Mouse (Mus musculus) left cerebral cortex, adult 8-10 months (tissue): Measurements from ENCODE around the gene Mamdc2. TPM values are rescaled to one million over a fixed set of nuclear protein-coding genes. Genes with fewer than 3 reads are reported as not detected.

Experiments used
- DNase-seq, 2 experiments: peaks; one replicate each; pipeline ENCODE4 v3.0.0; 2022; ENCODE audit warnings: low spot score in 2 of 2
- total RNA-seq, 4 experiments: library from RNA; stranded (reverse); gene quantifications; 2 replicates each; pipeline ENCODE4 v1.2.4; 2022

Mamdc2 gene
- total RNA-seq, 4 experiments from 2014 or later, result 0.80 to 2.4 (median 1.3) TPM

GRCm38 (mm10) chr19:23435731-23436130 is 12.5 kb downstream of the Mamdc2 start:
- no peak for DNase-seq

DNA sequence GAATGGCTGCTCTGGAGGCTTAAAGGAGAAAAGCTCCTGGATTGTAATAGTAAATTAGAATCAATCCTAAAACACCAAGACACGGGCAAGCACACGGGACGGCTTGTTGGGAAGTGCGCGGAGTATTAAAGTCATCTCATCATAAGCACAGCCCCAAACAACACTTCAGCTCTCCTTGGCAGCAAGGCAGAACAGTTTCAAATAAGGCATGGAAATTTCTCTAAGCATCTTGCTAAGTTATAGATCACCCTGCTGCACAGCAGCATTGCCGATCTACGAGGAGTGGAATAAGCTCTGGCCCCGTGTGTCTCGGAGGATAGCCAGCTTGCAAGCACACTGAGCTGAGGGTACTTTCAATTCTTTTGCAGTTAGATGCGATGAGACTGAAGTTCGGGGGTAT is 13.8 kb downstream of the Mamdc2 start:
- DNase-seq, result no peak

- no peak for DNase-seq
Observed at GRCm38 (mm10) chr19:23417668-23418067, 30.6 kb downstream of the Mamdc2 start.

GRCm38 (mm10) chr19:23410800-23411199 is 37.4 kb downstream of the Mamdc2 start:
- no peak for DNase-seq

- no peak for DNase-seq
Observed at GRCm38 (mm10) chr19:23410328-23410727, 37.9 kb downstream of the Mamdc2 start.

GRCm38 (mm10) chr19:23401469-23402135 is 46.6 kb downstream of the Mamdc2 start:
- DNase-seq, result no peak

GRCm38 (mm10) chr19:23400485-23400884 is 47.8 kb downstream of the Mamdc2 start:
- no peak for DNase-seq

GRCm38 (mm10) chr19:23395956-23396355 is 52.3 kb downstream of the Mamdc2 start:
- DNase-seq, result no peak

DNA sequence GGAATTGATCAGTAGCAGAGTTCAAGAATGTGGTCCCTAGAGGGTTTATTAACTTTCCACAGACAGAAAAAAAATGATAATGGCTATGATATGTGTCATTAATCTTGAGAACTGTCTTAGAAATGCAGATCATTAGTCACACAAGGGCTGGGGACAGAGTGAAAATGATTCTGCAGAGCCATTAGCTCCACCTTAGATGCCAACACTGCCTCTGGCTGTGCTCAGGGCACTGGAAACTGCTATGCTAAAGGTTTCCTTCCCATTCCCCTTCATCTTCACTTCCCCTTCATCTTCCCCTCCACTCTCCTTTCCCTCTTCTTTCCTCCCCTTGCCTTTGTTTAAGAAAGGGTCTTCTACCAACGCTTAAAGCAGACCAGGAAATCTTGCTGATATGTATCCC is 53.6 kb downstream of the Mamdc2 start:
- no peak for DNase-seq

DNA sequence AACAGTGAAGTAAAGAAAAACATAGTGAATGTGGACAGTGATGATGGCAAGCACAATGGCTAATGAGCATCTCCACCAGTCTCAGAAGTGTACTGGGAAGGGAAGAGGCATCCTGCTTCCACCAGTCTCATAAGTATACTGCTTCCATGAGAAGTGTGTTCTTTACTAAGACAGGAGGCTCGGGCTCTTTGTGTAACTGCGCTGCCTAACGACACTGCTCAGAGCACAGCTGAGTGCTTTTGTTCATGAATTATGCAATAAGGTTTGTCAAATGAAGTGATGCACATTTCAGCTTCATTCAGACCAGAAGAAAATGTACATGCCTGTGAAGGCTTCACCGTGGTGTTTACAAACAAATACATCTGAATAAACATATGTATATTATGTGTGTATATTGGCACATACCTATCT is 59.4 kb downstream of the Mamdc2 start:
- no peak for DNase-seq

GRCm38 (mm10) chr19:23388083-23388861 is 60.0 kb downstream of the Mamdc2 start:
- no peak for DNase-seq

DNA sequence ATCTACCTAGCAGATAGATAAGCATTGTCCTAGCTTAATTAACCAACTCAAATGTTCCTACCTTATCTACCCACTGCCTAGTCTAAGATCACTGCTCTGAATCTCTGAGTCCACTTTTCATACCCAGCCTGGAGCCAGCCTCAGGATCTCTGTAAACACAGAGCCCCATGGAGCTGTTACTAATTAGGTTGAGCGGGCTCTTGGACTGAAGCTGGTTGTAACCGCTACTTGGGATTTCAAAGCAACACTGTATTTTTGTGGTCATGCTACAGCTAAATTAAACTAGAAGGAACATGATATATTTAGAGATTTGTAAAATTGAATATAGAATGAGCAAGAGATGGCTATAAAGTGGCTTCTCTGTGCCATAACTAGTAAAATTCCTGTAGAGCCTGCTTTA is 65.8 kb downstream of the Mamdc2 start:
- DNase-seq, result no peak

DNA sequence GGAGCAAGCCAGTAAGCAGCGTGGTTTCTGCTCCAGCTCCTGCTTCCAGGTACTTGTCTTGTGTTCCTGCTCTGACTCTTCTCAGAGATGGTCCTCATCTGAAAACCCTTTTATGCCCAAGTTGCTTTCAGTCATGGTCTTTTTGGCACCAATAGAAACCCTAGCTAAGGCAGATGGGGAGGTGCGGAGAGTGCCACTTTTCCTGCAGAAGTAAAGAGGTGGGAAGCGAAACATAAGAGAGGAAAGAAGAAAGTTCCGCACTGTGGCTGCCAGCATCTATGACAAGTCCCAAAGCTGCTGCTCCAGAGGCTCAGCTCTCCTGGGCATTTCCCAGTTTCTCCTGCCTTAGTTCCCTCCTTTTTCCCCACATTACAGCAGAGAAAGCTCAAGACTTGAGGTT is 67.3 kb downstream of the Mamdc2 start:
- DNase-seq, result no peak

- no peak for DNase-seq
Observed at GRCm38 (mm10) chr19:23379752-23380504, 68.3 kb downstream of the Mamdc2 start.

GRCm38 (mm10) chr19:23376536-23377201 is 71.6 kb downstream of the Mamdc2 start:
- DNase-seq, result no peak

DNA sequence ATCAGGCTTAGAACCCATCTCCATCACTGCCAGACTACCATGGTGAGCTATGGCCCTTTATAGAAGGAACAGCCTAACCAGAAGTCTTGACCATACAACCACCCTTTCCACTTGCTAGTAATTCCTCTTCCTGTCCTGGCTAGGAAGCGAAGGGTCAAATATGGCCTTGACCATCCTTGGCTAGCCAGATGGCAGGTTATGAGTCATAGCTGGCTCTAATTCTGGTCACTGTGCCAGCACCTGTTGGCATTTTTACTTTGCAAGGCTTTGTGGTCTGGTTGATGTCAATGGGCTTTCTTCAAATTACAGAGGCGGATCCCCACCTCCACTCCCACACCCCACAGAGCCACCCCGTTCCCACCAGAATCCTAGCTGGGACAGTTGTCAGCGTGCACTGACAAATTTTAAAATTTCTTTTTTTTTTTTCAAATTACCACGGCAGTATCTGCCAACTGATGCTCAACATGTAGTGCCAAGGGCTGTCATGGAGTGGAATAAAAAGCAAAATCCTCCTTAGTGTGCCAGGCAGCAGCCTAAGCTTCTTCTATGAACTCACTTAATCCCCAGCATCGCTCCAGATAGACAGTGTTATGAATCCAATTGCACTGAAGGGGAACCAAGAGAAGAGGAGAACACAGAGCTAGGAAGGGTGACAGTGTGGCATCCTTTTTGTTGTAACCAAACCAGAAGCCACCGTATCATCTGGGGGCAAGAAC is 73.1 kb downstream of the Mamdc2 start:
- no peak for DNase-seq

DNA sequence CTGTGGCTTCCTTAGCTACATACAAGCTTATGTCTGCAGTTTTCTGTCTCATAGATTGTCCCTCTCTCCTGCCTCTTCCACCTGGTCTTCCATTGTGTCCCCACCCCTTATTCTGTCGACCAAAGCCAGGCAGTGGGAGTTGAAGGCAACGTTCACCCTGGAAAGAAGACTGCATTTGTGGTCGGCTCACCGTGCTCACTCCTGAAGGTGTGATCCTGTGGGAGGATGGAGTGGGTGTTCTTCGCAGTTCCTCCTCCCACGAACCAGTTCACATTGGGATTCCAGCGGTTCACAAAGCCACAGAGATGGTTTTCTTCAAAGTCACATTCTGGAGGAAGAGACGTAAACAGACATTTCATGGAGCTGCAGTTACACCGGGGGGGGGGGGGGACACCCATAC is 74.5 kb downstream of the Mamdc2 start:
- DNase-seq, result no peak

DNA sequence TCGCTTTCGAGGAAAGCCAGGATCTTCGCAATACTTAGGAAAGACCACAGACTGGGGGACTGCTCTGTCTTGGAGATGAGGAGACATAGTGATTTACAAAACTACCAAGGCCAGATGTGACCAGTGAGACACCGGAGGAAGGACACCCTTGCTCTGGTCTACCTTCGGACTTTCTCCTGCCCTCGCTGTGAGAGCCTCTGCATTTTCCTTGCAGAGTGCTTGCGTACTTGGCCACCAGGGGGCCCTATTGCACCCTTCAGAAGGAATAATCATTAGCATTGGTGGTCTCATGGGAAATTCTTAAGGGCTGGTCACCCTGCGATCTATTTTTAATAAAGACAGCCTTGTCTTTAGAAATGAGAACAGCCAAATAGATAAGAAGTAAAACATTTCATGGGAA is 75.0 kb downstream of the Mamdc2 start:
- peak in 1 of 2 experiments; percentile 59 for DNase-seq

DNA sequence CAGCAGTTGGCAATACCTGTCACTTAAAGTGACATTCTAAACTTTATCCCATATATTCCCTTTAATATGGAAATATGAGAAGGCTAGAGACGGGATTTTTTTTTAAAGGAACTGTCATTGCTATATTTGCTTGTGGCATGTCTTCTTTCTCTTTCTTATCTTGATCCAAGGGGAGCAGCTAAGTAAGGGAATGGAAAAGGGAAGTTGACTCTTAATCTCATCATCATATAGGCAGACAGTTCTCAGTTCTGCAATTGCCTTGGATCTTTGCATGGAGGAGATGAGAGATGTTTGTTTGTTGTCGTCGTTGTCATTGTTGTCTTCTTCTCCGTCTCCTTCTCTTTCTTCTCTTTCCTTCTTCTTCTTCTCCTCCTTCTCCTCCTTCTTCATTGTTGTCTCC is 79.0 kb downstream of the Mamdc2 start:
- no peak for DNase-seq

DNA sequence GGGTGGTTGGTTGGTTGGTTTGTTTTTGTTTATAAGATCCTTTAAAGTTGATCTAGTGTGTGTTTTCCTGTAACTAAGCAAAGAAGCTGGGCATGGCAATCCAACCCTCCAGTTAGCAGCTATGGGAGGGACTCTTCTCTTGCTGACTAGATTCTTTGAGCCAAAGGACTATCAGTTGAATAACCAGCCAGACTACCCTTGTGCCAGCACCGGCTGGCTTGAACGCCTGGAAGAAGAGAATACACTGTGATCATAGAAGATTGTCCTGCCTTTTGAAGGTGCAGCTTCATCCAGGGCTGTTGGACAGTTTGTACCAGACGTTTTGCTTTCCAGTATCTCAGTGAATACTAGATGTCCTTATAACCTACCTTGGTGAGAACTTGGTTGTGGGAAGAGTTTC is 86.2 kb downstream of the Mamdc2 start:
- no peak for DNase-seq

GRCm38 (mm10) chr19:23361124-23361523 is 87.1 kb downstream of the Mamdc2 start:
- peak; percentile 20 to 80 for DNase-seq
